Mouse (Mus musculus) neural tube, embryonic 11.5 days (tissue): Measurements from ENCODE around the gene Man2c1. TPM values are rescaled to one million over a fixed set of nuclear protein-coding genes. Genes with fewer than 3 reads are reported as not detected.

Source experiments
- ATAC-seq: fragments of 200-750 bp; cut with Nextera tagmentation; 2 replicates; pipeline ENCODE4 v1.8.0; 2017; ENCODE audit warnings: moderate number of reproducible peaks, mild to moderate bottlenecking, moderate TSS enrichment, moderate library complexity; ENCODE audit not compliant: insufficient read depth, low FRiP score, low TSS enrichment
- DNase-seq: peaks from one replicate; pipeline ENCODE4 v3.0.0-alpha.2; 2015; ENCODE audit warnings: low spot score
- H3K27ac ChIP-seq: fragments of 300-500 bp; sonication (generic); 2 replicates; pipeline ENCODE4 v1.5.1; 2014; ENCODE audit warnings: low read depth, mild to moderate bottlenecking, low read length
- H3K27me3 ChIP-seq: fragments of 300-500 bp; sonication (generic); 2 replicates; pipeline ENCODE4 v1.6.1; 2014; ENCODE audit warnings: mild to moderate bottlenecking, low read length, mixed read lengths; ENCODE audit not compliant: control insufficient read depth, insufficient read depth
- H3K36me3 ChIP-seq: fragments of 300-500 bp; sonication (generic); 2 replicates; pipeline ENCODE4 v1.6.1; 2014; ENCODE audit warnings: mild to moderate bottlenecking, low read length, moderate library complexity, mixed read lengths; ENCODE audit not compliant: control insufficient read depth, insufficient read depth
- H3K4me1 ChIP-seq: fragments of 300-500 bp; sonication (generic); 2 replicates; pipeline ENCODE4 v1.6.1; 2014; ENCODE audit warnings: low read length, mixed read lengths; ENCODE audit not compliant: control insufficient read depth, insufficient read depth
- H3K4me2 ChIP-seq: fragments of 300-500 bp; sonication (generic); 2 replicates; pipeline ENCODE4 v1.6.1; 2014; ENCODE audit warnings: low read depth, mild to moderate bottlenecking, moderate library complexity
- H3K4me3 ChIP-seq: fragments of 300-500 bp; sonication (generic); 2 replicates; pipeline ENCODE4 v1.5.1; 2014; ENCODE audit warnings: low read depth, low read length
- H3K9ac ChIP-seq: fragments of 300-500 bp; sonication (generic); 2 replicates; pipeline ENCODE4 v1.6.1; 2014; ENCODE audit warnings: mild to moderate bottlenecking, low read length
- H3K9me3 ChIP-seq: fragments of 300-500 bp; sonication (generic); 2 replicates; pipeline ENCODE4 v1.6.1; 2016; ENCODE audit warnings: low read length; ENCODE audit not compliant: control insufficient read depth
- WGBS: fragments of 180-500 bp; shearing (Covaris S2); extraction: QIAGEN DNeasy Blood & Tissue Kit; methylation state at CpG from one replicate; pipeline ENCODE4 v1.1.7; 2014; 5-methylcytosine and 5-hydroxymethylcytosine counted together
- polyA plus RNA-seq: library from polyadenylated mRNA; unstranded; fragments of >200 nt; fragmentation: Nextera tagmentation; extraction: Ambion mirVana; gene quantifications from 2 replicates; pipeline ENCODE4 v1.2.1, GENCODE M21; 2014

Man2c1 gene
- polyA plus RNA-seq, 1 experiment from 2014 or later, result 29.4 TPM

DNA sequence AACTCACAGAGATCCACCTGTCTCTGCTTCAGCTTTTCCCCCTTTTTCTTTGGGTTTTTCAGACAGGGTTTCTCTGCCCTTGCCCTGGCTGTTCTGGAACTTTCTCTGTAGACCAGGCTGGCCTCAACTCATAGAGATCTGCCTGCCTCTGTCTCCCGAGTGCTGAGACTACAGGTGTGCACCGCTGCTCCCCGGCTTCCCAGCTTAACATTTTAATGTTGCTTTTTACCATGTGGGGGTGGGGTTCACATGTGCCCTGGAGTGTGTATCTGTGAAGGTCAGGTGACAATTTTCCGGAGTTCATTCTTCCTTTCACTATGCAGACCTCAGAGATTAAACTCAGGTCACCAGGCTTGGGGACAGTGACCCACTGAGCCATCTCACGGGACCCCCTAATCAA is 19.7 kb downstream of the Man2c1 start:
- Histone ChIP-seq H3K36me3 (no peaks in the 10 kb centered on the region; the same call in 1 of the 2 replicates), H3K4me3 (no peak overlapping the region), H3K9me3 (no peaks in the 10 kb centered on the region), H3K27ac (no peak overlapping the region), H3K27me3 (no peaks in the 10 kb centered on the region; the same call in 1 of the 2 replicates), H3K4me1 (peaks cover 7% of the 10 kb centered on the region; the same call in 1 of the 2 replicates), H3K4me2 (no peak overlapping the region), H3K9ac (no peak overlapping the region)
- ATAC-seq (no peak), DNase-seq (no peak)
- 88% methylated on average over 5 of the region's 5 CpGs for WGBS

DNA sequence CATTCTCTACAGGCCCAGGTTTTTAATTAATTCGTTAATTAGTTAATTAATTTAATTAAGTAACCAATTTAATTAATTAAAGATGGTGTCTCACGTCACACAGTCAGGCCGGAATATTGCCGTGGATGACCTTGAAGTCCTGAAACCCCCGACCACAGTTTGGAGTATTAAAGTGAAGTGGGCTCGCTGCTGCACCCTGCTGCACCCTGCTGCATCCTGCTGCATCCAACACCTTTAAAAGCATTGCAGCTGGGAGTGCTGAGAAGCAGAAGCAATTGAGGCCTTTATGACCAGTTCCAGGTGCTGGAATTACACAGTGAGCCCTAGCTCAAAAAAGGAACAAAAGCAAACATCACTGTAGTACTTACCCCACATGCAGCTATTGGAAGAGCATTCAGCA is 21.8 kb downstream of the Man2c1 start:
- no peak overlapping the region for H3K4me2 ChIP-seq

DNA sequence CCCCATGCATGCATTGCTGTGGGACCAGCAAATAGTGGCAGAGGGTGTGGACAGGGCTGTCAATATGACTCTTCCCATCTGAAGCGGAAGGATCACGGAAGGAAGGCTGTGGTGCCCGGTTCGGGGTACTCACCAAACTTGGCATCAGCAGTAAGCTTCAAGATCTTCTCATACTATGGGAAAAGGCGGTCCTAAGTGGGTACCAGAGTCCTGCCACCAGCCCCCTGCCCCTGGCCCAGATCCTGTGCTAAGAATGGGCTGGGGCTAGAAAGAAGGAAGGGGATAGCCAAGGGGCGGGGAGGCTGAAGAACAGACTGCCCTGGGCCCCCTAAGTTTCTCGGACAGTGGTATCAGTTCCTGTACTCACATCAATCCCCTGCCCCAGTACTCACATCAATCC is 25.9 kb downstream of the Man2c1 start:
- Histone ChIP-seq H3K36me3 (no peaks in the 10 kb centered on the region; the same call in 1 of the 2 replicates), H3K4me3 (no peak overlapping the region), H3K27ac (no peak overlapping the region), H3K4me2 (no peak overlapping the region), H3K9ac (no peak overlapping the region), H3K9me3 (no peaks in the 10 kb centered on the region), H3K4me1 (peaks cover 5% of the 10 kb centered on the region; the same call in 1 of the 2 replicates), H3K27me3 (no peaks in the 10 kb centered on the region)
- 93% methylated on average over 7 of the region's 7 CpGs for WGBS
- DNase-seq (no peak), ATAC-seq (no peak)

More for the DNA sequence above, 21.8 kb downstream of the Man2c1 start:
- WGBS, result 49% methylated on average over 6 of the region's 6 CpGs
- Histone ChIP-seq H3K36me3 (no peaks in the 10 kb centered on the region; the same call in 1 of the 2 replicates), H3K9ac (no peak overlapping the region), H3K27ac (no peak overlapping the region), H3K9me3 (no peaks in the 10 kb centered on the region), H3K27me3 (no peaks in the 10 kb centered on the region), H3K4me3 (no peak overlapping the region), H3K4me1 (peaks cover 6% of the 10 kb centered on the region; the same call in 1 of the 2 replicates)
- DNase-seq (no peak), ATAC-seq (no peak)

DNA sequence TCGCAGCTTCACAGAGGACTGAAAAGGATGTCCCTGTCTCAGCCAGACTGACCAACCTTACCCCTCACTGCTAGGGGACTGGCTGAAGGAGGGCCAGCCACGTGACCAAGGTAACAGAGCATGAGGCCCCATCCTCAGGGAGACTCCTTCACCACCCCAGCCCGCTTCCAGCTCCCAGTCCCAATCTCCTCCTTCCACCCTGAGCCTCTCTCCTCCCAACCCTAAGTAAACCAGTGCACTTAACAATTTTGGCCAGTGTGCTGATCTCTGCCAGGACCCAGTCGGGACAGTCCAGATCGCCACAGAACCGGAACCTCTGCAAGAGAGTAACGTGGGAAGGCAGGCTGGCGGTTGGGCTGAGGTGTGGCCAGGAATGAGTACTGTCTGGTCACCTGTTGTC is 26.3 kb downstream of the Man2c1 start:
- Histone ChIP-seq H3K4me2 (no peak overlapping the region), H3K36me3 (no peaks in the 10 kb centered on the region; the same call in 1 of the 2 replicates)
- ATAC-seq, result no peak

DNA sequence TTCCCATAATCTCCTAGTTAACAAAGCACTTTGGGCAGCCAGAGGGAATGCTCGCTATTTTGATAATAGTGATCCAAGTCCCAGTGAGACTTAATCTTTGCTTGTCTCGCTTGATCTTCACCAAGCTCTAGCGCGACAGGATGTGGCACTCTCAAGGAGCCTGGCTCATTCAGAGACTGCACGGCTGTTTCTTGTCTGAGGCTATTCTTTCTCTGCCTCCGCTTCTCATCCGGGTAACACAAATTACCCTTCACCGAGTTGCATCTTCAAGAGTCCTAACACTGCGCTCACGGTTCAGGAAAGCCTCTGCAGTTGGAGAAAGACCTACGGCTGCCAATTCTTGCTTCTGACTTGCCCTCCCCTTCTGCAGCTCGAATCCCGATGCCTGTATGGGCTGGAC is 27.0 kb downstream of the Man2c1 start:
- no peak for DNase-seq
- no peak for ATAC-seq
- H3K9ac ChIP-seq, result peak overlapping the region; percentile 73
- H3K4me3 ChIP-seq, result peak overlapping the region; percentile 70
- no peaks in the 10 kb centered on the region for H3K9me3 ChIP-seq
- 42% methylated on average over 13 of the region's 13 CpGs for WGBS
- H3K27ac ChIP-seq, result no peak overlapping the region
- no peaks in the 10 kb centered on the region for H3K27me3 ChIP-seq
- no peaks in the 10 kb centered on the region; the same call in 1 of the 2 replicates for H3K36me3 ChIP-seq
- peak overlapping the region; percentile 68 for H3K4me2 ChIP-seq
- H3K4me1 ChIP-seq, result peaks cover 5% of the 10 kb centered on the region; the same call in 1 of the 2 replicates

More for the DNA sequence above, 26.3 kb downstream of the Man2c1 start:
- no peak overlapping the region for H3K4me3 ChIP-seq
- no peak overlapping the region for H3K27ac ChIP-seq
- WGBS, result 89% methylated on average over 8 of the region's 8 CpGs
- H3K27me3 ChIP-seq, result no peaks in the 10 kb centered on the region
- no peak overlapping the region for H3K9ac ChIP-seq
- no peak for DNase-seq
- H3K9me3 ChIP-seq, result no peaks in the 10 kb centered on the region
- peaks cover 5% of the 10 kb centered on the region; the same call in 1 of the 2 replicates for H3K4me1 ChIP-seq

DNA sequence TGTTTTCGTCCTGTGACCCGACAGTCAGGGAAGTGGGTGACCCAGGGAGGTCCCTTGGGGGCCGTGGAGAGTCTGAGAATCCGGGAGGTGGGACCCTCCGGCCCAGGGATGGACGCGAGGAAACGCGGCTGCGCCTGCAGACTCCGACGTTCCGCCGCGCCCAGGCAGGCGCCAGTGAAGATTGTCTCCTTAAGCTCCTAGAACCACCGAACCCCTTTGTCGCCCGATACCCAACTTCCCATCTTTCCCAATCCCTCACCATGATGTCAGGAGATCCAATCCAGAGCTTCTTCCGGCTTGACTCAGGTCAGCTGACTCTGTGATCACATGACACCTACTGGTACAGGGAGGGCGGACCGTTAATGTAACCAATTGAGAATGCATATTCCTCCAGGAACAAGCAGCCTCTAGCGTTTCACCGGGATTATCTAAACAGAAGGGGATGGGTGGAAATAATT is 27.6 kb downstream of the Man2c1 start, which contains the start of gene Commd4:
Gene Commd4, minus strand, starts transcription at position 319 of the 458 bp plus-strand sequence.
- DNase-seq, result peak; percentile 90
- H3K9ac ChIP-seq, result peak within 1 kb of the TSS; percentile 73
- WGBS, result under 1% methylated on average over 24 of the region's 24 CpGs
- no peak within 1 kb of the TSS for H3K27ac ChIP-seq
- peak; percentile 78 for ATAC-seq
- H3K9me3 ChIP-seq, result no peaks in the 10 kb centered on the region
- H3K36me3 ChIP-seq, result no peaks in the 10 kb centered on the region; the same call in 1 of the 2 replicates
- H3K4me2 ChIP-seq, result peak within 1 kb of the TSS; percentile 68
- H3K4me1 ChIP-seq, result peaks cover 5% of the 10 kb centered on the region; the same call in 1 of the 2 replicates
- H3K27me3 ChIP-seq, result no peaks in the 10 kb centered on the region
- peak within 1 kb of the TSS; percentile 70 for H3K4me3 ChIP-seq

DNA sequence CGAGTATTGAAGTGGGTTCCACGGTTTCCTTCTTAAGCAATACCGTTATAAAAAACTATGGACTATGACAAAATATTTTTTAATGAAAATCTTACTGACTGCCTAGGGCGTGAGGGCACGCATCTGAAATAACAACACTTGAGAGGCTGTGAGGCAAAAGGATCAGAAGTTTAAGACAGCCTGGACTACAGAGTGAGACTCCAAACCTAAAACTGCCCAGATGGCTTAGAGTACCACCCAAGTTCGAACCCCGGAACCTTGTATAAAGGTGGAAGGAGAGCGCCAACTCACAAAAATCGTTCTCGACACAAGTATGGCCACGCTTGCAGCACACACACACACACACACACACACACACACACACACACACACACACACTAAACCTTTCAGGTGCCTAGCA is 28.0 kb downstream of the Man2c1 start:
- 36% methylated on average over 11 of the region's 11 CpGs for WGBS
- H3K9ac ChIP-seq, result no peak overlapping the region
- peak; percentile 46; the same call in 1 of the 2 replicates for ATAC-seq

DNA sequence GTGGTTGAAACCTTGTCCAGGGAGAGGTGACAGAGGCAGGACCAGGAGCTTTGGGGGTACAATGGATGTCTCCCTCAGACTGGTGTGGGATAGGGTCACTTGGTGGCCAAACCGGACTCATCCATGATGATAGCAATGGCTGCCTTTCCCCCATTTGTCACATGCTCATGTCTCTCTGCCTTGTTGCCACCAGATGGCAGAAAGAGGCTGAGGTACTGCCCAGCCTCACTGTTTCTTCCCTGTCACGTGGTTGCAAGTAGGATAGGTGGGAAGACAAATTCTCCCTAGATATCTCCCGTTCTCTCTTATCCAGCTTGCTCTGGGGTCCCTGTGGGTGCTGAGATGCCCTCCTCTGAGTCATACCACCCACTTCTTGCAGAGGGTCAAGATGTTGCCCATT is 32.0 kb downstream of the Man2c1 start:
- Histone ChIP-seq H3K27ac (no peak overlapping the region), H3K36me3 (no peaks in the 10 kb centered on the region), H3K4me1 (peaks cover 3% of the 10 kb centered on the region; the same call in 1 of the 2 replicates), H3K4me2 (no peak overlapping the region), H3K9me3 (no peaks in the 10 kb centered on the region), H3K4me3 (no peak overlapping the region), H3K27me3 (no peaks in the 10 kb centered on the region), H3K9ac (no peak overlapping the region)
- no peak for ATAC-seq
- DNase-seq, result no peak
- 22% methylated on average over 3 of the region's 3 CpGs for WGBS

More for the DNA sequence above, 28.0 kb downstream of the Man2c1 start:
- Histone ChIP-seq H3K4me2 (peak overlapping the region; percentile 68), H3K27me3 (no peaks in the 10 kb centered on the region), H3K36me3 (no peaks in the 10 kb centered on the region; the same call in 1 of the 2 replicates), H3K27ac (no peak overlapping the region), H3K9me3 (no peaks in the 10 kb centered on the region), H3K4me1 (peaks cover 5% of the 10 kb centered on the region; the same call in 1 of the 2 replicates), H3K4me3 (peak overlapping the region; percentile 70)
- DNase-seq, result no peak

DNA sequence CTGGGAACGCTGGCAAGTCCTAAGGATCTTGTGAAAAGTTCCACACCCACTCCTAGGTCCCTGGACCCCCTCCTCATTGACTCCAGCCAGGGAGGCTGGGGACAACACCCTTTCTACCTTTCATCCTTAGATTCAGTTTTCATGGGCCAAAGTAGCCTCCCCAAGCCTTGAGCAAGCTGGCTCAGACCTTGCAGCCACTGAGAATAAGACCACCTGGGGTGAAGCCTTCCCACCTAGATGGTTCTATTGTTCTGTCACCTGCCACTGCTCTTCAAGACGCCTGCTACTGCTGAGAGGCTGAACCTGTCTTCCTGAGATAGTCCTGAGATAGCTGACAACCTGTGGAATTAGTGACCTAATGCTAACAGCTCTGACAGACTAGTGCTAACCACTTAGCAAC is 32.6 kb downstream of the Man2c1 start:
- H3K9ac ChIP-seq, result no peak overlapping the region
- ATAC-seq (no peak), DNase-seq (no peak)
- H3K4me2 ChIP-seq, result no peak overlapping the region
- no peak overlapping the region for H3K4me3 ChIP-seq
- H3K9me3 ChIP-seq, result no peaks in the 10 kb centered on the region
- WGBS, result 48% methylated on average over 2 of the region's 2 CpGs
- H3K27ac ChIP-seq, result no peak overlapping the region
- H3K36me3 ChIP-seq, result no peaks in the 10 kb centered on the region
- H3K4me1 ChIP-seq, result no peaks in the 10 kb centered on the region
- H3K27me3 ChIP-seq, result no peaks in the 10 kb centered on the region
